ENCODE assay signal across 9 mouse cellular contexts in the genomic region with DNA sequence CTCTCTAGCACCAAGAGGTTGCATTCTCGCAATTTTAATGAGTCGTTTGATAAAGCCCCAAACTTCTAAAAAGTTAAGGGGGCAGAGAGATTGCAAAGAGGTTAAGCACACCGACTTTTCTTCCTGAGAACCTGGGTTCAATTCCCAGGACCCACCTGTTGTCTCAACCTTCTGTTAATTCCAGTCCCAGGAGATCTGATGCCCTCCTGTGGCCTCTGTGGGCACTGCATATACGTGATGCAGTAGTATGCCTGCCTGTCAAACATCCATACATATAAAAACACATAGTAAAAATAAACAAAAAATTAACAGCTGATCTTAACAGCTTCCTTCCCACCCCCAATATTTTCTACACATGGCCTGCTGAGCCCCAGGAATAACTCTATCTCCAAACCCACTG.
DNase-seq lines count a peak whose midpoint lies in the region; ATAC-seq and TF ChIP-seq lines count a peak whose summit lies in the region.
"Had no signal": no experiment of that assay in that cellular context is flagged by ENCODE, and none has a peak within 500 bp of the region (broad histone marks: within the 10 kb centered on the region; RNA-seq: fewer than 3 reads in every experiment).

No protein-coding gene starts in this region.

- H3K79me2 ChIP-seq in heart, adult 2 months (replicated peaks; ENCODE audit: control insufficient read depth, insufficient read depth, low read length): no peaks in the 10 kb centered on the region

- H3K4me1 ChIP-seq in heart, adult 2 months (ENCODE audit: control insufficient read depth, insufficient read depth, low read length): no peaks in the 10 kb centered on the region; the same call in 1 of the 2 replicates
- H3K4me1 ChIP-seq in heart, embryonic 11.5 days (ENCODE audit: control insufficient read depth, insufficient read depth, low read length): peaks cover 22% of the 10 kb centered on the region
- H3K4me1 ChIP-seq: neural tube, embryonic 12.5 days had no signal

- no peaks in the 10 kb centered on the region for H3K9me3 ChIP-seq in heart, embryonic 11.5 days (replicated peaks; ENCODE audit: control insufficient read depth, low read length)
- H3K9me3 ChIP-seq: neural tube, embryonic 12.5 days had no signal

- no peak for TF ChIP-seq EP300 in heart, adult 2 months (IDR thresholded peaks at IDR 0.05; ENCODE audit: insufficient read depth, low read depth, low read length)

- ATAC-seq in heart, embryonic 11.5 days (replicated peaks; ENCODE audit: insufficient number of reproducible peaks, low FRiP score, low TSS enrichment): no peak

- H3K4me3 ChIP-seq in heart, adult 2 months: no peak overlapping the region
- H3K4me3 ChIP-seq in heart, embryonic 11.5 days (ENCODE audit: low read depth, low read length): no peak overlapping the region
- H3K4me3 ChIP-seq: neural tube, embryonic 12.5 days had no signal

- TF ChIP-seq CTCF in heart, adult 2 months (IDR thresholded peaks at IDR 0.05): peak; percentile 69

- no peak overlapping the region for H3K4me2 ChIP-seq in heart, embryonic 11.5 days
- H3K4me2 ChIP-seq: neural tube, embryonic 12.5 days had no signal

- H3K9ac ChIP-seq in heart, adult 2 months (ENCODE audit: low read depth, low read length): no peak overlapping the region
- no peak overlapping the region for H3K9ac ChIP-seq in heart, embryonic 11.5 days (ENCODE audit: low read depth, low read length)
- H3K9ac ChIP-seq: neural tube, embryonic 12.5 days had no signal

- 94% methylated on average over 4 of the region's 4 CpGs for WGBS in heart, adult 2 months
- WGBS in heart, embryonic 11.5 days (ENCODE audit: insufficient replicate concordance): 68% methylated on average over 4 of the region's 4 CpGs

- intact Hi-C loops in heart, adult 2 months (cut with DNase I): loop anchor here (2.0 to 5.0 kb wide), 6 partner anchors 146 to 964 kb away; partner anchors contain the start of gene Nrp1

- no peak overlapping the region for H3K27ac ChIP-seq in heart, adult 2 months
- H3K27ac ChIP-seq in heart, embryonic 11.5 days (ENCODE audit: low read depth, low read length): no peak overlapping the region
- H3K27ac ChIP-seq: neural tube, embryonic 12.5 days had no signal

- H3K27me3 ChIP-seq in heart, adult 2 months (ENCODE audit: control insufficient read depth, insufficient read depth, low read length): no peaks in the 10 kb centered on the region
- no peaks in the 10 kb centered on the region for H3K27me3 ChIP-seq in heart, embryonic 11.5 days (ENCODE audit: control insufficient read depth, insufficient read depth, low read length)
- H3K27me3 ChIP-seq: neural tube, embryonic 12.5 days had no signal

- no peaks in the 10 kb centered on the region for H3K36me3 ChIP-seq in heart, adult 2 months (ENCODE audit: control insufficient read depth, insufficient read depth, low read length)
- no peaks in the 10 kb centered on the region for H3K36me3 ChIP-seq in heart, embryonic 11.5 days (ENCODE audit: control insufficient read depth, insufficient read depth, low read length)
- H3K36me3 ChIP-seq: neural tube, embryonic 12.5 days had no signal

- TF ChIP-seq POLR2A in heart, adult 2 months (IDR thresholded peaks at IDR 0.05; ENCODE audit: insufficient read depth, low read depth, low read length): no peak

- DNase-seq in heart, adult 2 months: peak; percentile 18 to 57
- peak; percentile 55 for DNase-seq in testis, postnatal 10 days (ENCODE audit: low spot score)
- DNase-seq in testis, postnatal 14 days (ENCODE audit: low spot score): no peak
- DNase-seq in cerebellum, adult 9-10 months: peak; percentile 27
- DNase-seq in lung, postnatal 10 days: peak; percentile 44
- DNase-seq in Muller cell, postnatal 12 days (ENCODE audit: inconsistent ontology term): no peak
- no peak for DNase-seq in urinary bladder, adult 2 months (ENCODE audit: low spot score)

Comparison
In these comparisons a context has a peak if more than half of its experiments do, and no peak if none do; other contexts are left out.
1. DNase-seq: peak in heart, adult 2 months (2 of 2), testis, postnatal 10 days (single experiment), cerebellum, adult 9-10 months (single experiment) and lung, postnatal 10 days (single experiment); none in testis, postnatal 14 days (single experiment), Muller cell, postnatal 12 days (single experiment) and urinary bladder, adult 2 months (single experiment).